Mouse (Mus musculus) thymus, postnatal 0 days (tissue): ENCODE measurements at regions not wholly inside any gene's neighbourhood (a gene's known extent, or its start where the extent isn't known, plus 50 kb on each side); places are given as distances from the start of the nearest gene placed in this dataset.

Experiments
- DNase-seq: peaks from one replicate; pipeline ENCODE4 v3.0.0-alpha.2; 2015; ENCODE audit warnings: low spot score

- no peak for DNase-seq
Observed at GRCm38 (mm10) chr12:97927036-97927435, 332.2 kb downstream of the Galc start.

GRCm38 (mm10) chr12:97921349-97922264 lies 337.7 kb downstream of the Galc start:
- DNase-seq = no peak

- no peak for DNase-seq
Observed at GRCm38 (mm10) chr12:97918416-97918815, 340.8 kb downstream of the Galc start.

GRCm38 (mm10) chr12:97915026-97915425 lies 344.2 kb downstream of the Galc start:
- DNase-seq = no peak

- no peak for DNase-seq
Observed at GRCm38 (mm10) chr12:97912730-97913129, 346.5 kb downstream of the Galc start.

- no peak for DNase-seq
Observed at GRCm38 (mm10) chr12:97899266-97899665, 360.0 kb downstream of the Galc start.

GRCm38 (mm10) chr12:97898178-97898577 lies 361.1 kb downstream of the Galc start:
- no peak for DNase-seq

GRCm38 (mm10) chr12:97895981-97896380 lies 363.3 kb downstream of the Galc start:
- no peak for DNase-seq

- DNase-seq = no peak
Observed at GRCm38 (mm10) chr12:97888801-97889455, 370.3 kb downstream of the Galc start.

GRCm38 (mm10) chr12:97888291-97888800 lies 370.9 kb downstream of the Galc start:
- no peak for DNase-seq

- no peak for DNase-seq
Observed at GRCm38 (mm10) chr12:97882439-97882838, 376.8 kb downstream of the Galc start.

GRCm38 (mm10) chr12:97872391-97872790 lies 386.9 kb downstream of the Galc start:
- DNase-seq = peak; percentile 37

- no peak for DNase-seq
Observed at GRCm38 (mm10) chr12:97862921-97863320, 396.3 kb downstream of the Galc start.

GRCm38 (mm10) chr12:97836202-97836908 lies 422.9 kb downstream of the Galc start:
- no peak for DNase-seq

- DNase-seq = no peak
Observed at GRCm38 (mm10) chr12:97793364-97794120, 465.7 kb downstream of the Galc start.

GRCm38 (mm10) chr12:97783476-97783875 lies 475.8 kb downstream of the Galc start:
- DNase-seq = no peak

- DNase-seq = no peak
Observed at GRCm38 (mm10) chr12:97759116-97759515, 500.1 kb downstream of the Galc start.

- DNase-seq = no peak
Observed at GRCm38 (mm10) chr12:97758624-97759023, 500.6 kb downstream of the Galc start.

- no peak for DNase-seq
Observed at GRCm38 (mm10) chr12:97750166-97750565, 509.1 kb downstream of the Galc start.

GRCm38 (mm10) chr12:97740927-97741326 lies 518.3 kb downstream of the Galc start:
- no peak for DNase-seq

GRCm38 (mm10) chr12:97732078-97732580 lies 527.1 kb downstream of the Galc start:
- no peak for DNase-seq
